Mouse (Mus musculus) midbrain, embryonic 10.5 days (tissue): Measurements from ENCODE around the gene Mpp6. TPM values are rescaled to one million over a fixed set of nuclear protein-coding genes. Genes with fewer than 3 reads are reported as not detected.

Experiments used
- DNase-seq: peaks from one replicate; pipeline ENCODE4 v3.0.0-alpha.2; 2017; ENCODE audit warnings: low spot score
- H3K27ac ChIP-seq: fragments of 300-500 bp; sonication (generic); replicated peaks from 2 replicates; pipeline ENCODE4 v1.5.1; 2016; ENCODE audit warnings: mild to moderate bottlenecking
- H3K27me3 ChIP-seq: fragments of 300-500 bp; sonication (generic); 2 replicates; pipeline ENCODE4 v1.6.1; 2016; ENCODE audit warnings: low read depth, mild to moderate bottlenecking; ENCODE audit not compliant: poor library complexity, severe bottlenecking
- H3K36me3 ChIP-seq: fragments of 300-500 bp; sonication (generic); 2 replicates; pipeline ENCODE4 v1.6.1; 2016; ENCODE audit warnings: mild to moderate bottlenecking, moderate library complexity
- H3K4me1 ChIP-seq: fragments of 300-500 bp; sonication (generic); 2 replicates; pipeline ENCODE4 v1.6.1; 2016
- H3K4me3 ChIP-seq: fragments of 300-500 bp; sonication (generic); 2 replicates; pipeline ENCODE4 v1.5.1; 2016; ENCODE audit warnings: mild to moderate bottlenecking, moderate library complexity
- H3K9me3 ChIP-seq: fragments of 300-500 bp; sonication (generic); replicated peaks from 2 replicates; pipeline ENCODE4 v1.6.1; 2016; ENCODE audit warnings: mild to moderate bottlenecking
- WGBS: fragments of 180-500 bp; shearing (Covaris S2); methylation state at CpG from one replicate; pipeline ENCODE4 v1.1.7; 2016; 5-methylcytosine and 5-hydroxymethylcytosine counted together
- polyA plus RNA-seq: library from polyadenylated mRNA; unstranded; fragments of >200 nt; fragmentation: Nextera tagmentation; extraction: Ambion mirVana; gene quantifications from 2 replicates; pipeline ENCODE4 v1.2.1, GENCODE M21; 2016

The Mpp6 gene
- polyA plus RNA-seq, result 63.9 and 65.8 TPM in 2 replicates

DNA sequence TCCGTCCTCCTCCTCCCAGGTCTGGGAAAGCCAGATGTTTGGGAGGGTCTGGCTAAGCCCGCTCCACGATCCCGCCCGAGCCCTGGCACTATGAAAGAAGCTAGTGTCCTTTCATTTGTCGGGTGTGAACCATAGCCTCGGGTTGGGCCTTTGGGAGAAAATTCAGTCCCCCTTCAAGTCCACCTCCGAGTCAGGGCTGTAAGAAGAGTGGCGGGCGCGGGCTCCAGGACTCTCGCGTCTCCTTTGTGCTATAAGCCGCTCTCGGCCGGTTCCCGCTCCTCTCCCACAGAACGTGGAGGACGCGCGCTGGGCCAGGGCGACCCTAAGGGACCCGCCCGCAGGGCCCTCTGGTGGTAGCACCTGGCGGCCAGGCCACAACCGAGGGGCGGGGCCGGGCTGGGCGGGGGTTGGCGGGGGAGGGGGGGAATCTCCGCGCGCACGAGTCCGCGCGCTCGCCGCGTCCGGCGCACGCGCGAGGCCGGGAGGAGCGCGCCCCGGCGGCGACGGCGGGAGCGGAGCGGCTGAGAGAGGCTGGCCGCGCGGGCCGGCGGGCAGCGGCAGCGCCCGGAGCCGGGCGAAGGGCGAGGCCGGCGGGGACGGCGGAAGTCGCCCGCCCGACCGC, at the start of gene Mpp6:
Gene Mpp6 (plus strand): TSS at position 485 of the 622 bp plus-strand sequence.
- H3K27ac ChIP-seq, result peak within 1 kb of the TSS; percentile 95

DNA sequence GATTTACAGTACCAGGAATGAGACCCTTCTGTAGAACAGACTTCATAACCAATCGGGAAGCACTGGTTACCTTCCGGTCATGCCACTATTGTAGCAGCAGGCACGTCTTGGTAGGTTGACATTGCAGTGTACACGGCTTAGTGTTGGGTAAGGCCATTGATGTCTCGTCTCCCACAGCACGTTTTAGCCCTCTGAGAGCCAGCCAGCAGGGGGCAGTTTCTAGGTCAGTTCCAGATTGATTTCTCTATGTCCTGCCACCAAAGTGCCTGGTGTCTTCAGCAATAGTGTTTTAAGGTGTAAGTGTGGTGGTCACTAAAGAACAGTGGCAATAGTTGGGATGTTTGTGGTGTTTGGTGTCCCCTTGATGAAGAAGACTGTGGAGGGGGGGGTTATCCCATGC, 43.9 kb upstream of the Mpp6 start:
- Histone ChIP-seq H3K27ac (no peak overlapping the region), H3K36me3 (no peaks in the 10 kb centered on the region), H3K27me3 (no peaks in the 10 kb centered on the region), H3K4me3 (no peak overlapping the region), H3K9me3 (no peaks in the 10 kb centered on the region), H3K4me1 (no peaks in the 10 kb centered on the region)
- no peak for DNase-seq
- 91% methylated on average over 6 of the region's 6 CpGs for WGBS

More for the DNA sequence above, at the start of gene Mpp6:
- Histone ChIP-seq H3K9me3 (no peaks in the 10 kb centered on the region), H3K36me3 (no peaks in the 10 kb centered on the region), H3K4me3 (peak within 1 kb of the TSS; percentile 83), H3K27me3 (peaks cover 11% of the 10 kb centered on the region), H3K4me1 (peaks cover 32% of the 10 kb centered on the region)
- DNase-seq, result peak; percentile 94
- 8% methylated on average over 58 of the region's 74 CpGs for WGBS

DNA sequence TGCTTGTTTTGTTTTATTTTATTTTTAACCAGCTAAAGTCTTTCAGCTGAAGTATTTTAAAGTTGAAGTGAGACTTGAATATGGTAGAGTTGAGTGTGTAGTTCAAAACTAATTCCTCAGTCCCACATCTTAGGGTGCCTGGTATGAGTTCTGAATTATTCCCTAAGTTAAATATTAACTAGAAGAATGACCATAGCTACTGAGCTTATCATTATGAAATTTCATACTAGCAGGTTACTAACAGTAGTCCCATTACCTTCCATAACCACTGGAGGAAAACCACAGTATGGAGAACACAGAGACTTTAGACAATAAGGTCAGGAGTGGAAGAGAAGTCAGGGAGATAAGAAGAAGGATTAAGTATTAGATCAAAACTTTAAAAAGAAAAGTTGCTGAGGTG, 41.6 kb upstream of the Mpp6 start:
- Histone ChIP-seq H3K27ac (no peak overlapping the region), H3K9me3 (no peaks in the 10 kb centered on the region), H3K36me3 (no peaks in the 10 kb centered on the region), H3K4me3 (no peak overlapping the region), H3K27me3 (no peaks in the 10 kb centered on the region), H3K4me1 (no peaks in the 10 kb centered on the region)
- no peak for DNase-seq

DNA sequence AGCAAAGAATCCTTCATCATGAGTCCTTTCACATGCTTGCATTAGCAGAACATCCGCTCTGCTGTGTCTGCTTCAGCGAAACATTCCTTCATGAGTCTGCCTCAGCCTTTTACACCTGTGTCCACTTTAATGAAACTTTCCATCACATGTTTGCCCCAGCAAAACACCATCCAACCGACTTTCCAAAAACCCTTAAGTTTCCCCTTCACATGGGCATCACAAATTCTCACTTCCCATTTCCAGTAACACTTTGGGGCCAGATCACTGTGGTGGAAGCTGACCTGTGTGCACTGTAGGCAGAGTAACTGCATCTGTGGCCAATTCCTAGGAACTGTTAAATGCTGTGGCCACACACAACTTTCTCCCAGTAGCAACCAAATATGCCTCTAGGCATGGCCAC, 34.8 kb upstream of the Mpp6 start:
- no peaks in the 10 kb centered on the region for H3K36me3 ChIP-seq
- H3K27ac ChIP-seq, result no peak overlapping the region
- WGBS, result 90% methylated on average over 3 of the region's 3 CpGs
- H3K27me3 ChIP-seq, result no peaks in the 10 kb centered on the region
- DNase-seq, result no peak
- H3K4me1 ChIP-seq, result no peaks in the 10 kb centered on the region
- no peaks in the 10 kb centered on the region for H3K9me3 ChIP-seq
- H3K4me3 ChIP-seq, result no peak overlapping the region

GRCm38 (mm10) chr6:50076473-50076872, 33.6 kb upstream of the Mpp6 start:
- H3K27ac ChIP-seq, result no peak overlapping the region
- DNase-seq, result no peak
- 76% methylated on average over 2 of the region's 2 CpGs for WGBS

GRCm38 (mm10) chr6:50080431-50080830, 29.6 kb upstream of the Mpp6 start:
- Histone ChIP-seq H3K27me3 (no peaks in the 10 kb centered on the region), H3K36me3 (no peaks in the 10 kb centered on the region), H3K4me1 (no peaks in the 10 kb centered on the region), H3K27ac (no peak overlapping the region), H3K9me3 (no peaks in the 10 kb centered on the region), H3K4me3 (no peak overlapping the region)
- DNase-seq, result no peak
- WGBS, result 86% methylated on average over 7 of the region's 7 CpGs

More at GRCm38 (mm10) chr6:50076473-50076872, 33.6 kb upstream of the Mpp6 start:
- Histone ChIP-seq H3K4me1 (no peaks in the 10 kb centered on the region), H3K4me3 (no peak overlapping the region), H3K9me3 (no peaks in the 10 kb centered on the region), H3K27me3 (no peaks in the 10 kb centered on the region), H3K36me3 (no peaks in the 10 kb centered on the region)

GRCm38 (mm10) chr6:50085206-50085605, 24.8 kb upstream of the Mpp6 start:
- WGBS, result 79% methylated on average over 4 of the region's 4 CpGs
- H3K27me3 ChIP-seq, result no peaks in the 10 kb centered on the region
- H3K9me3 ChIP-seq, result no peaks in the 10 kb centered on the region
- H3K36me3 ChIP-seq, result no peaks in the 10 kb centered on the region
- no peak overlapping the region for H3K4me3 ChIP-seq
- no peak overlapping the region for H3K27ac ChIP-seq
- no peaks in the 10 kb centered on the region for H3K4me1 ChIP-seq
- no peak for DNase-seq

- Histone ChIP-seq H3K4me1 (no peaks in the 10 kb centered on the region), H3K9me3 (no peaks in the 10 kb centered on the region), H3K27me3 (no peaks in the 10 kb centered on the region), H3K4me3 (no peak overlapping the region), H3K36me3 (no peaks in the 10 kb centered on the region), H3K27ac (no peak overlapping the region)
- DNase-seq, result no peak
- 92% methylated on average over 5 of the region's 5 CpGs for WGBS
These were observed 20.7 kb upstream of the Mpp6 start for GRCm38 (mm10) chr6:50089333-50089732.

DNA sequence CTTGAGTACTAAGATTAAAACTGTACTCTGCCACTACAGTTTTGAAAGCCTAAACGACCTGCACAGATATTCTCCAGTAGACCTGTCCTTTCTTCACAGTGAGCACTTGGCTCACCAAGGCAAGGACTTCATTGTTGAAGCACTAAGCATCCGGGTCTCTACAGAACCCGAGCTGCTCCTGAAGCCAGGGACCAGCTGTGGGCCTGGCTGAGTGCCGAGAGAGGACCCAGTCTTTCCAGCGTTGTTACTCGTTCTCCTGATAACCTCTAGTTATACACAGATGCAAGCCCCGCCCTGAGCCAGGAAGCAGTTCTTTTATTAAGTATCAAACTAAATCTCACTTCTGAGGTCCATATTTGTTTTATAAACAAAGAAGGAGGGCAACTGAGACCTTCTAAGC, 19.8 kb upstream of the Mpp6 start:
- Histone ChIP-seq H3K27me3 (no peaks in the 10 kb centered on the region), H3K36me3 (no peaks in the 10 kb centered on the region), H3K9me3 (no peaks in the 10 kb centered on the region), H3K4me3 (no peak overlapping the region), H3K4me1 (no peaks in the 10 kb centered on the region), H3K27ac (no peak overlapping the region)
- 82% methylated on average over 7 of the region's 7 CpGs for WGBS
- no peak for DNase-seq

DNA sequence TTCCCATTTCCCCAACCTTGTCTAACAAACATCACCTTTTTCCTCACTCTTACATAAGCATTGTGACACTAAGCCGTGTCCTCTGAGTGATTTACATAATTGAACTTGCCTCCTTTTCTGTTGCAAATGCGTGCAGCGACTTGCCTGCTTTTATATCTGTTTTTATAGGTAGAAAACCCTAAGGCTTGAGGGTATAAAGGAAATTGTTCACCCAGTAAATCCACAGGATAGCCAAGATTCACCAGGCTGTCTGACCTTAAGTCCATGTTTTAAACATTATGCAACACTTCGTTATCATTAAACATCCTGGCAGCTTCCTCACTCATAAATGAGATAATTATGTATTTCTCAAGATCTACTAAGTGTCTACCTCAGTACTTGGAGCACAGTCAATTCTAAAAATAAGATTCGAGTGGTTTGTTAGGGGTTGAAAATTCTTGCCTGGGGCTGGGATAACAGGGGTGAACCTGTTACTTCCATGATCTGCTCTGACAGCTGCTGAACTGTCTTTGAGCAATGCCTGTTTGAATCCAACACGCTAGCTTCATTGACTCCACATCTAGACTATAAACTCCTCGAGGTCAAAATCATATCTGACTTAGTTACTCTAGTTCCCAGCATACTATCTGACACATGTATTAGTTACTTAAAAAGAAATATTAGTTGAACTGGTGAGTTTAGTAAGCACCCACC, 18.4 kb upstream of the Mpp6 start:
- 80% methylated on average over 7 of the region's 7 CpGs for WGBS
- no peak overlapping the region for H3K4me3 ChIP-seq
- H3K4me1 ChIP-seq, result no peaks in the 10 kb centered on the region
- no peaks in the 10 kb centered on the region for H3K9me3 ChIP-seq
- H3K36me3 ChIP-seq, result no peaks in the 10 kb centered on the region
- no peak for DNase-seq
- H3K27ac ChIP-seq, result no peak overlapping the region
- H3K27me3 ChIP-seq, result no peaks in the 10 kb centered on the region

- Histone ChIP-seq H3K27me3 (peaks cover 11% of the 10 kb centered on the region), H3K9me3 (no peaks in the 10 kb centered on the region), H3K27ac (peak overlapping the region; percentile 95), H3K4me3 (peak overlapping the region; percentile 83), H3K4me1 (peaks cover 32% of the 10 kb centered on the region), H3K36me3 (no peaks in the 10 kb centered on the region)
- WGBS, result 4% methylated on average over 15 of the region's 15 CpGs
- DNase-seq, result peak; percentile 37
These were observed 762 bp upstream of the Mpp6 start for GRCm38 (mm10) chr6:50109201-50109756.

GRCm38 (mm10) chr6:50110379-50110941, 419 bp downstream of the Mpp6 start:
- Histone ChIP-seq H3K36me3 (no peaks in the 10 kb centered on the region), H3K27me3 (peaks cover 11% of the 10 kb centered on the region), H3K4me1 (peaks cover 32% of the 10 kb centered on the region), H3K9me3 (no peaks in the 10 kb centered on the region), H3K4me3 (peak overlapping the region; percentile 83), H3K27ac (peak overlapping the region; percentile 95)
- peak; percentile 64 for DNase-seq
- WGBS, result under 1% methylated on average over 67 of the region's 72 CpGs

GRCm38 (mm10) chr6:50111111-50111655, 1.1 kb downstream of the Mpp6 start:
- WGBS, result 16% methylated on average over 6 of the region's 6 CpGs
- H3K4me1 ChIP-seq, result peaks cover 32% of the 10 kb centered on the region
- no peak for DNase-seq
- H3K4me3 ChIP-seq, result peak overlapping the region; percentile 83
- H3K27ac ChIP-seq, result peak overlapping the region; percentile 95
- peaks cover 11% of the 10 kb centered on the region for H3K27me3 ChIP-seq
- no peaks in the 10 kb centered on the region for H3K9me3 ChIP-seq
- H3K36me3 ChIP-seq, result no peaks in the 10 kb centered on the region
